Mouse (Mus musculus) heart, adult 2 months (tissue): ENCODE measurements at regions not wholly inside any gene's neighbourhood (a gene's known extent, or its start where the extent isn't known, plus 50 kb on each side); places are given as distances from the start of the nearest gene placed in this dataset.

ENCODE experiments used
- CTCF ChIP-seq: fragments of 200-600 bp; IDR thresholded peaks from 2 replicates; pipeline ENCODE4 v1.8.1; 2022; ENCODE audit warnings: antibody characterized with exemption, mild to moderate bottlenecking, moderate library complexity
- EP300 ChIP-seq: fragments of 200-500 bp; IDR thresholded peaks from 2 replicates; pipeline ENCODE4 v1.6.1; 2011; ENCODE audit warnings: low read depth, low read length, control low read depth; ENCODE audit not compliant: insufficient read depth
- POLR2A ChIP-seq: fragments of 200-500 bp; IDR thresholded peaks from 2 replicates; pipeline ENCODE4 v1.6.1; 2011; ENCODE audit warnings: mild to moderate bottlenecking, low read depth, low read length, control low read depth; ENCODE audit not compliant: insufficient read depth

- TF ChIP-seq POLR2A (no peak), EP300 (no peak), CTCF (no peak)
These were observed 356.2 kb downstream of the Nup35 start for GRCm38 (mm10) chr2:80973217-80973616.
